Mouse (Mus musculus) hindbrain, postnatal 0 days (tissue): ENCODE measurements at regions not wholly inside any gene's neighbourhood (a gene's known extent, or its start where the extent isn't known, plus 50 kb on each side); places are given as distances from the start of the nearest gene placed in this dataset.

Source experiments
- ATAC-seq: fragments of 200-750 bp; cut with Nextera tagmentation; 2 replicates; pipeline ENCODE4 v1.8.0; 2017; ENCODE audit warnings: mild to moderate bottlenecking, moderate TSS enrichment, moderate library complexity
- DNase-seq: peaks from one replicate; pipeline ENCODE4 v3.0.0-alpha.2; 2015; ENCODE audit warnings: low spot score
- H3K27ac ChIP-seq: fragments of 300-500 bp; sonication (generic); 2 replicates; pipeline ENCODE4 v1.5.1; 2014; ENCODE audit warnings: mild to moderate bottlenecking
- H3K27me3 ChIP-seq: fragments of 300-500 bp; sonication (generic); 2 replicates; pipeline ENCODE4 v1.6.1; 2014; ENCODE audit warnings: low read length, mixed read lengths; ENCODE audit not compliant: insufficient read depth
- H3K36me3 ChIP-seq: fragments of 300-500 bp; sonication (generic); 2 replicates; pipeline ENCODE4 v1.6.1; 2014; ENCODE audit warnings: low read length, mixed read lengths; ENCODE audit not compliant: insufficient read depth
- H3K4me1 ChIP-seq: fragments of 300-500 bp; sonication (generic); 2 replicates; pipeline ENCODE4 v1.6.1; 2014; ENCODE audit warnings: antibody characterized with exemption, low read length, mixed read lengths; ENCODE audit not compliant: insufficient read depth
- H3K4me2 ChIP-seq: fragments of 300-500 bp; sonication (generic); 2 replicates; pipeline ENCODE4 v1.6.1; 2014; ENCODE audit warnings: low read depth, mild to moderate bottlenecking, low read length, moderate library complexity, mixed read lengths
- H3K4me3 ChIP-seq: fragments of 300-500 bp; sonication (generic); 2 replicates; pipeline ENCODE4 v1.5.1; 2014; ENCODE audit warnings: low read length
- H3K9ac ChIP-seq: fragments of 300-500 bp; sonication (generic); replicated peaks from 2 replicates; pipeline ENCODE4 v1.6.1; 2014; ENCODE audit warnings: mild to moderate bottlenecking, low read length, moderate library complexity, mixed read lengths
- H3K9me3 ChIP-seq: fragments of 300-500 bp; sonication (generic); 2 replicates; pipeline ENCODE4 v1.6.1; 2016; ENCODE audit warnings: low read length, mixed read lengths
- CTCF ChIP-seq: IDR thresholded peaks from 2 replicates; pipeline ENCODE4 v1.5.1; 2016; ENCODE audit warnings: antibody characterized with exemption, control low read depth, low read depth
- WGBS: fragments of 180-500 bp; shearing (Covaris S2); extraction: QIAGEN DNeasy Blood & Tissue Kit; methylation state at CpG from one replicate; pipeline ENCODE4 v1.1.7; 2014; 5-methylcytosine and 5-hydroxymethylcytosine counted together

DNA sequence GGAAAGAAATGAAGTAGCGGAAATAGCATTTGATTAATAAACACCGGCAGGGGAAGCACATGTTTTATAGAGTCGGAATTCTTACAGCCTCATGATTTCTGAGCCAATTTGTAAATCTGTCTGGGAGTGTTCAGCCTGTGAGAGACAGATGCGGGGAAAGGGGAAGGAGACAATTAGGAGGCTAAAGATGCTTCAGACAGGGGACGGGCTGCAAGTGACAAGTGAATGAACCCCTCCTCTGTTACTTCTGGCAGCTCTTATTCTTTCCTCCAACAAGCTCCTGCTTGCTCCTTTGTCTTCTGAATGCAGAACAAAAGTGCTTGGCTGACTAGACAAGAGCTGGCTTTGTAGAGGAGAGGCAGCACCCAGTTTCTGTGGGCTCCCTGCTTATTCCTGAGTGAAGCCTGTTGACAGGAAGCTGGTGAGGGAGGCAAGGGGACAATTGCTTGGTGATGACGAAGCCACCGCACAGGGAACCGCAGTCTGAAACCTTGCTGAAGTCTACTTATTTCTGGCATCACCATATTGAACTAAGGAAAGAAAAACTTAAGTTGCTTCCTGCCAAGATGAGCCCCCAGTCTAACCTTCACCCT, 514.2 kb downstream of the Rnf144b start:
- no peak overlapping the region for H3K9ac ChIP-seq
- H3K27ac ChIP-seq = no peak overlapping the region
- 18% methylated on average over 8 of the region's 8 CpGs for WGBS
- no peak for TF ChIP-seq CTCF
- no peaks in the 10 kb centered on the region for H3K36me3 ChIP-seq
- DNase-seq (no peak), ATAC-seq (peak; percentile 21; the same call in 1 of the 2 replicates)
- no peaks in the 10 kb centered on the region for H3K27me3 ChIP-seq
- no peak overlapping the region for H3K4me2 ChIP-seq
- no peaks in the 10 kb centered on the region for H3K4me1 ChIP-seq
- H3K4me3 ChIP-seq = no peak overlapping the region
- no peaks in the 10 kb centered on the region for H3K9me3 ChIP-seq

DNA sequence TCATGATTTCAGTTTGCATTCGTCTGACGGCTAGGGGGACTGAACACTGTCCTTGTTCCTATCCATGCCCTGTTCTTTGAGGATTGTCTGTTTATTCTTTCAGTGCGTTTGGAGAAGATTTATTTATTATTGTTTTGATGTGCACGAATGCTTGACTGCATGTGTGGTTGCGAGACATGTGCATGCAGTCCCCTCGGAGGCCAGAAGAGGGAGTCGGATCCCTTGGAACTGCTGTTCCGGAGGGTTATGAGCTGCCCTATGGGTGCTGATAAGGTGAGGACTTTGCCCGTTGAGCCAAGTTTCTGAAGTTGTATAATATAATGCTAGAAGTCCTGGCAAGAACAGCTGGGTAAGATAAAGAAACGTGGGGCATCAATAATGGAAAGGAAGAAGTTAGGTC, 519.9 kb downstream of the Rnf144b start:
- Histone ChIP-seq H3K4me1 (no peaks in the 10 kb centered on the region), H3K9ac (no peak overlapping the region), H3K27ac (no peak overlapping the region), H3K4me3 (no peak overlapping the region), H3K4me2 (no peak overlapping the region), H3K36me3 (no peaks in the 10 kb centered on the region), H3K27me3 (no peaks in the 10 kb centered on the region), H3K9me3 (no peaks in the 10 kb centered on the region)
- DNase-seq = no peak
- TF ChIP-seq CTCF = peak; percentile 33; the same call in 1 of the 2 replicates
- WGBS = 91% methylated on average over 10 of the region's 10 CpGs
- no peak for ATAC-seq

DNA sequence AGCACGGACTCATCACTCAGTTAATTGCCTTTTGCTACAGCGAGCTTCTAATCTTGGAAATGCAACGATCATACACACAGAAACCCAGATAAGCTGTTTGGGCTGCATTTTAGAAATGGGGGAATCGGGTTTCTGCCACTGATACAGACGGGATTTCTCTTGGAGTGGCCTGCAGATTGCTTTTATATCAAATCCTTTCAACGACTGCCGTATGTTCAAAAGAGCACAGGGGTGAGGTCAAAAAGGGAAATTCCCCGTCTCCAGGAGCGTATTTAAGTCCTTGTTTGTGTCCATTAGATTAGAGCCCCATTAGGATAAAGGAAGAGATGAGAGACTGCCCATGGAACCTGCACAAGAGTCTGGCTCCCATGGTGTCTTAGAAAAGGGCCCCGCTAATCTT, 522.6 kb downstream of the Rnf144b start:
- Histone ChIP-seq H3K27ac (no peak overlapping the region), H3K4me2 (no peak overlapping the region), H3K9ac (no peak overlapping the region), H3K4me1 (0 out of 2 replicates have a peak, but pooled peaks cover 3% of the 10 kb centered on the region), H3K4me3 (no peak overlapping the region), H3K36me3 (no peaks in the 10 kb centered on the region), H3K27me3 (no peaks in the 10 kb centered on the region), H3K9me3 (no peaks in the 10 kb centered on the region)
- no peak for ATAC-seq
- TF ChIP-seq CTCF = no peak
- 61% methylated on average over 10 of the region's 10 CpGs for WGBS
- no peak for DNase-seq

DNA sequence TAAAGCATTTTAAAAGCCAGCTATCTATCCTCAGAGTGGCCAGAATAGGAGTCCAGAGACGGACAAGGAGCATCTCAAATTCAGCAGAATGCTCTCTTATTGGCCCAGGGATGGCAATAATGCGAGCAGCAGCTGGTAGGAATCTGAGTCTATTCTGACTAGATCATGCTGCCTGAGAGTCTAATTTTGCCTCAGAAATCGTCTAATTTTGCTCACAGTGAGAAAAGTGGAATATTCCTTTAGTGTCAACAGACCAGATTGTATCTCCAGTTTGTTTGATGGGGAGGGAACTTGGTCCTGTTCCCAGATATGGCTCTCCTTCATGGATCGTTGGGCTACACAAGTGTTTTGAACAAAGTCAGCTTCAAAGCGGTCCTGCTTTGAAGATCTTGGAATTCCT, 525.2 kb downstream of the Rnf144b start:
- no peak overlapping the region for H3K4me3 ChIP-seq
- no peak overlapping the region for H3K27ac ChIP-seq
- 57% methylated on average over 5 of the region's 5 CpGs for WGBS
- no peaks in the 10 kb centered on the region for H3K27me3 ChIP-seq
- ATAC-seq = no peak
- H3K36me3 ChIP-seq = no peaks in the 10 kb centered on the region
- 0 out of 2 replicates have a peak, but pooled peaks cover 3% of the 10 kb centered on the region for H3K4me1 ChIP-seq
- no peak overlapping the region for H3K4me2 ChIP-seq
- DNase-seq = peak; percentile 20
- no peak for TF ChIP-seq CTCF
- H3K9me3 ChIP-seq = no peaks in the 10 kb centered on the region
- no peak overlapping the region for H3K9ac ChIP-seq

DNA sequence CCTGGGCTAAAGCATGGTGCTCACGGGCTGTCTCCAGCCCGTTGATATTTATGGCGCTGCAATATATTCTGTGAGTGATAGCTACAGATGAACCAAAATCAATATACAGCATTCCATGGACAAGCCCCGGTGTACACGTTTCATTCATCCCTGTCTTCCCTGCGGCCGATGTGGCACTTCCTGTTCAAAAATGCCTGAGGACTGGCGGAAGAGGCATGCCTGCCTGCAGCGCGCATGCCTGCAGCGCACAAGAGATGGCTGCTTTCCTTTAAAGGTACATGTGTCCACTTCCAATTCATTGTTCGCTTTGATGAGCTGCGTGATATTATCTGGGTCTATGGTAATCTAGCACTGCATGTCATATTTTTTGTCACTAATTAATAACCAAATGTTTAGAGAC, 527.6 kb downstream of the Rnf144b start:
- ATAC-seq = no peak
- Histone ChIP-seq H3K9me3 (no peaks in the 10 kb centered on the region), H3K9ac (no peak overlapping the region), H3K27me3 (no peaks in the 10 kb centered on the region), H3K27ac (no peak overlapping the region), H3K36me3 (no peaks in the 10 kb centered on the region), H3K4me1 (0 out of 2 replicates have a peak, but pooled peaks cover 3% of the 10 kb centered on the region), H3K4me3 (no peak overlapping the region), H3K4me2 (0 out of 2 replicates have a peak overlapping the region, but pooled peaks have one; percentile 21)
- 89% methylated on average over 13 of the region's 13 CpGs for WGBS
- DNase-seq = peak; percentile 11
- TF ChIP-seq CTCF = no peak

DNA sequence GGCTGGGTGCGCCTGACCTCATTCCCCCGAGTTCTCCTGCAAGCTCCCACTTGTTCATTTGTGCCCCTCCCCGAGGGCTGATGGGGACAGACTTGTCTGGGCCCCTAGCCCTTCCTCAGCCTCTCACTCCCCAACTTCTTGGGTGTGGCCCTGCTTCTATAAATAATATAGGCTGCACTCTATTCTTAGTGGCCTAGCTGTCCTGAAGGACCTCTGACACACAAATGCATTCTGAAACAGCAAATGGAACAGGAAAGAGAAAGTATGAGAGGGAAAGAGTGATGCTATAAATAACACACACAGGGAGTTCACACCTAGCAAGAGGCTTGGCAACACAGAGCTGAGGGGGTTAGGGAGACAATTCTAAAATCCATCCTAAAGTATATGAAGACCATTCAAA, 544.0 kb downstream of the Rnf144b start:
- TF ChIP-seq CTCF = no peak
- 70% methylated on average over 3 of the region's 3 CpGs for WGBS
- Histone ChIP-seq H3K9ac (no peak overlapping the region), H3K36me3 (no peaks in the 10 kb centered on the region), H3K9me3 (no peaks in the 10 kb centered on the region), H3K4me3 (no peak overlapping the region), H3K27me3 (no peaks in the 10 kb centered on the region), H3K4me1 (no peaks in the 10 kb centered on the region), H3K27ac (no peak overlapping the region), H3K4me2 (no peak overlapping the region)
- ATAC-seq (no peak), DNase-seq (no peak)

DNA sequence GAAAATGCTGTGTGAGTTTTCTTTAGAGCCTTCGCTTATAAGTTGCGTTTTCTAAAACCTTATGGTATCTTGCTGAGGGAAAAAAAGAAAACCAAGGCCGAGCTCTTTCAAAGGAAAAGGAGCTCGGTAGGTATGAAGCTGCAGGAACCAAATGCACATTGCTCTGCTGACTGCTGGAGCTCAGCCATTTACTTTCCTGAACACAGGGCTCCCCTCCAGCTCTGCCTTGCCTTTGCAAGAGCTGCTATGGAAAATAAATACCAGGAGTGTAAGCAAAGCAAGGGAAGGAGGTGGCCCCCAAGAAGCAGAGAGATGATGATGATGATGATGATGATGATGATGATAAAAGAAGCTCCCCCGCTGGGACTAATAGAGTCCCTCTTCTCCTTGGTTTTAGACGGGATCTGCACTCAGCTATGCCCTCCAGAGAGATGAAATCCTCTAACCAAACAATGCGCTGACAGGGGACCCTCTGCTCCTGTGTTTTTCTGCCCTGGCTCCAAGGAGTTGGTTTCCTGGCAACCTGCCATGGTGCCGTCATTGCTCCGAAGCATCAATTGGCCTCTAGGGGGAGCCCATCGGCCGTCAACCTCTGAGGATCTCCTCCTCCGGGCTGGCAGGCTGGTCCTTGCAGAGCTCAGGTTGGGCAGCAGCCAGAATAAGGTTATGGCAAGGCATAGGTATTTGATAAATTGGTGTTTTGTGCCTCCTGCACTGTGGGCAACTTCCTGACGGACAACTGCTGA, 544.7 kb downstream of the Rnf144b start:
- no peaks in the 10 kb centered on the region for H3K9me3 ChIP-seq
- H3K9ac ChIP-seq = no peak overlapping the region
- peak; percentile 92 for TF ChIP-seq CTCF
- peak; percentile 96 for DNase-seq
- no peak overlapping the region for H3K4me3 ChIP-seq
- no peaks in the 10 kb centered on the region for H3K36me3 ChIP-seq
- no peaks in the 10 kb centered on the region for H3K27me3 ChIP-seq
- ATAC-seq = peak; percentile 85
- H3K4me1 ChIP-seq = no peaks in the 10 kb centered on the region
- H3K27ac ChIP-seq = no peak overlapping the region
- H3K4me2 ChIP-seq = peak overlapping the region; percentile 27
- 17% methylated on average over 13 of the region's 13 CpGs for WGBS
